Mouse (Mus musculus) adrenal gland, adult 18-20 months (tissue): ENCODE measurements around the gene Rps11. TPM values are rescaled to one million over a fixed set of nuclear protein-coding genes. Genes with fewer than 3 reads are reported as not detected.
"Not testable (repeated sequence)": the region's sequence is repeated elsewhere in the genome, so short reads cannot be mapped to it uniquely, and the experiment has no call there.

Experiments
- DNase-seq, 2 experiments: peaks; one replicate each; pipeline ENCODE4 v3.0.0; 2021 to 2022; ENCODE audit warnings: low spot score in 2 of 2
- total RNA-seq, 2 experiments: library from RNA; stranded (reverse); gene quantifications; 1 replicate in 1 of 2; 2 replicates in 1 of 2; pipeline ENCODE4 v1.2.3; 2021

Gene Rps11
- total RNA-seq, 2 experiments from 2014 or later = 1,173 to 1,310 TPM

DNA sequence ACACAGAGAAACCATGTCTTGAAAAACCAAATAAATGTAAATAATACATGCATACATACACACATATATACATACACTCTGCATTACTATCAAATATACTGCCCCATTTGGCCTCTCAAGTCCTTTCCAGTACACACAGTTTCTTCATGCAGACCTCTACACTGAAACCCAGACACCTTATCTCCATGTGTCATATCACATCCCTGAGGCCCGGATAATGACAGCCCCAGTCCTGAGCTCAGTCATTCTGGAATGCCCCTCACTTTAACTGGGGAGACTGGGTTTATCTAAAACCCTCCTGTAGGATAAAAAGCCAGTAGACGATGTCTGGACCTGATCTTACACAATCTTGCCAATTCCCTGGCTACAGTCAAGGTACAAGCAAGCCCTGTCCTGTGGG lies 10.8 kb downstream of the Rps11 start:
- DNase-seq = no peak

DNA sequence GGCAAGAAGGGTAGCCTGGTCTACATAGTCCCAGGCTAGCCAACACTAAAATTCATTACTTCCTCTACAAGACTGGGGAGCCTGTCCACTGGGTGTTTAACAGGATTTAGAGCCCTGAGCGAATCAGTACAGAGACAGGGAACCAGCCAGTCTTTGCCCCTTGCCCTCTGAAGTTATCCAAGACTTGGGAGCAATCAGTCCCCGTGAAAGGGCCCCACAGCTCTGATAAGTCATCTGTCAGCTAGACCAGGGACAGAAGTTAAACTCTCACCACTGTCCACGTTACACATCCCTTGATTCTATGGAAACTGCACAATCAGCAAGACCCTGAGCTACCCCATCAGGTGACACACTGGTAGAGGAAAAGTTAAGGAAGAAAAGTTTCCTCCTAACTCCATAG lies 11.7 kb downstream of the Rps11 start:
- no peak for DNase-seq

DNA sequence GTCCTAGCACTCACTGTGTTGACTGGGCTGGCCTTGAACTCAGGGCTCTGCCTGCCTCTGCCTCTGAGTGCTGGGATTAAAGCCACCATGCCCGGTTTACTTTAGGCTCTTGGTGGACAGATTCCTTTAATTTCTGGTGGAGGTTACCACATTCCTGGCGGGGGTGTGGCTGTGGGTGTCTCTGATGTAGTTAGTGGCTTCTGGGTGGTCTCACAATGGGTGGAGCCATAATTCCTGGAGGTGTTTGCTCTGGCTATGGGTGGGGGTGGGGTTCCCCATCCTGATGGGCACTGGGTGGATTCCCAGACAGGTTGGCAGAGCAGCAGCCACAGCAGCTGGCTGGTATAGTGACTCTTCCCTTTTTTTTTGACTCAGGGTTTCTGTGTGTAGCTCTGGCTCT lies 12.3 kb downstream of the Rps11 start:
- DNase-seq = no peak

DNA sequence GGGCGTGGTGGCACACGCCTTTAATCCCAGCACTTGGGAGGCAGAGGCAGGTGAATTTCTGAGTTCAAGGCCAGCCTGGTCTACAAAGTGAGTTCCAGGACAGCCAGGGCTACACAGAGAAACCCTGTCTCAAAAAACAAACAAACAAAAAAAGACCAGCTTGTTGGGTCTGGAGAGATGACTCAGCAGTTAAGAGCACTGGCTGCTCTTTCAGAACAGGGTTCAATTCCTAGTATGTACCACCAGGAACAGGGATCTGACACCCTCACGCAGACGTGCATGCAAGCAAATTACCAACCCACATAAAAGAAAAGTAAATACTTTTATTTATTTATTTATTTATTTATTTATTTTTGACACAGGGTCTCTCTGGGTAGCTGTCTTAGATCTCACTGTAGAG lies 14.2 kb downstream of the Rps11 start:
- DNase-seq = not testable (repeated sequence)

DNA sequence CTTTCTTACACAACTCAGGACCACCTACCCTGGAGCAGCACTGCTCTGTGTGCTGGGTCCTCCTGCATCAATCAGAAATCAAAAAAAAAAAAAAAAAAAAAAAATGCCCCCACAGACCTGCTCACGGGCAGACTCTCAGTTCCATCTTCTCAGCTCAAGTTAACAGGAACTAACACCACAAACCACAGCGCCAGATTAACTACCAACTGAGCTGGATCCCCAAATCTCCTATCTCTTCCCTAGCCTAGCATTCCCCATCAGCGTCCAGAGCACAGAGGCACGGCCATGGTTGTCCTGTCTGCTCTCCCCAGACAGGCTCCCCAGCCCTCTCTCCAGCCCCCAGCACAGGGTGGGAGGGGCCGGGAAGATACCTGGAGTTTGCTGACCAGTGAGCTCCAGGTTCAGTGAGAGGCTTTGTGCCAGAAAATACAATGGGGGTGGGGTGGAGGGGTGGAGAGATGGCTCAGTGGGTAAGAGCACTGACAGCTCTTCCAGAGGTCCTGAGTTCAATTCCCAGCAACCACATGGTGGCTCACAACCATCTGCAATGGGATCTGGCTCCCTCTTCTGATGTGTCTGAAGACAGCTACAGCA lies 17.1 kb downstream of the Rps11 start:
- no peak for DNase-seq

DNA sequence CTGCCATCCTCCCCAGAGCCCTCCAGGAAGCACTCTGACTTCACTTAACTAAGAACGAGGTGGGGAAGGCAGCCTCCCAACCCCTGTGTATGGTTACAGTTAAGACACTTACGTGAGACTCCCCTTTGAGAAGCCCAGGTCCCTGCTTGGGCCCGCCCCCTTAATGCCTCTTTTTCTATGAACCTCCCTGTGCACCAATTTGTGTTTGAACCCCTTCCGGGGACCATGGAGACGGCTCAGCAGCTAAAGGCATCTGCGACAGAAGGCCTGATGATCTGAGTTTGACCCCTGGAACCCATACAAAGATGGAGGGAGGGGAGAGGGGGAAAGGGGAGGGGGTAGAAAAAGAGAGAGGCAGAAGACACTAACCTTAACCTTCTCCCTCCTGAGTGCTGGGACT lies 17.8 kb downstream of the Rps11 start:
- no peak for DNase-seq

DNA sequence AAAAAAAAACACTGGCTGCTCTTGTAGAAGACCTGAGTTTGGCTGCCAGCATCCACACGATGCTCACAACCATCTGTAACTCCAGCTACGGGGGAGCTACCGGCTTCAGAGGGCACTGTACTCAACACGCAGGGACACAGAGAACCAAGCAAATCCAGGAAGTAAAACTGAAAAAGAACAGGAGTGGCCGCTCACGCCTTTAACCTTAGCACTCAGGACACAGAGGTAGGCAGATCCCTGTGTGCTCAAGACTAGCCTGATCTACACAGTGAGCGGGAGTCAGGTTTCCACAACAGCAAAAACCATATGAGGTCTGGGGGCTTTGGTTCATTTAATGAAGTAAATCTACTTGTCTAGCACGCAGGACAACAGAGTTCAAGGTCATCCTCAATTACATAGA lies 18.7 kb downstream of the Rps11 start:
- DNase-seq = no peak

DNA sequence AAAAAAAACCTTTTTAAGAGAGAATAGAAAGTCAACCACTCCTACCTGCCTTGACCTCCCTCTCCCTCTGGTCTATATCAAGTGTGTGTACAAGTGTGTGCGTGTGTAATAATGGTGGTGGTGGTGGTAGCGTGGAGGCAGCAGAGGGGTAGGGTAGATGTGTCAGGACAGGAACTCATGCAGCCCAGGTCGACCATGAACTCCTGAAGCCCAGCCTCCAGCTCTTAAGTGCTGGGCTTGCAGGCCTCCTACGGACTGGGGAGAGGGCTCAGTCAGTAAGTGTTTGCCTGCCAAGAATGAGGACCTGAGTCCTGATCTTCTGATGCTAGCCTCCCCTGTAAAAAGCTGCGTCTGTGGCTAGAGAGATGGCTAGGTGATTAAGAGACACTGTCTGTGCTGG lies 19.3 kb downstream of the Rps11 start:
- no peak for DNase-seq

DNA sequence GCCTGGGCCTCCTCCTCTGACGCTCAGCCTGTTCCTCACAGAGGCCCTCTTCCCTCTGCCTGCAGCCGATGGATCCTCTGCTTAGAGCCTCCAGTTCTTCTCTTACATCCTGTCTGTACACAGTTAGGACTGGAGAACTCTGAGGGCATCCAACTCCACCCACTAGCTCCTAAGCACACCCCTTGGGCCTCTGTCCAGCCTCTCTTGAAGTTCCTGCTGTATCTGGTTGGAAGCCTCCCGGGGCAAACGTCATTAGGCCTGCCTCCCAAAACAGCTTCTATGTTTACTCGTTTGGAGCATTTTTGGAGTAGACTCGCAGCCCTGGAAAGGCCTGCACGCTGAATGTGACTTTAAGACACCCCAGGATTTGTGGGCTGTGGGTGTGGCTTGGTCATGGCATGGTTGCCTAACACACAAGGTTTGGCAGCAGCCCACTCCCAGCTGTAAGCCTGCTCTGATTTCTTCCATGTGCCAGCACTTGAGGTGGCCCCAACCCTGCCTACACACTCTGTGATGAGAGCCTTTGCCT lies 20.5 kb downstream of the Rps11 start, which contains the start of gene Fcgrt:
TSS of gene Fcgrt (minus strand) at position 200 of the 529 bp plus-strand sequence.
- peak; percentile 66 to 72 for DNase-seq

DNA sequence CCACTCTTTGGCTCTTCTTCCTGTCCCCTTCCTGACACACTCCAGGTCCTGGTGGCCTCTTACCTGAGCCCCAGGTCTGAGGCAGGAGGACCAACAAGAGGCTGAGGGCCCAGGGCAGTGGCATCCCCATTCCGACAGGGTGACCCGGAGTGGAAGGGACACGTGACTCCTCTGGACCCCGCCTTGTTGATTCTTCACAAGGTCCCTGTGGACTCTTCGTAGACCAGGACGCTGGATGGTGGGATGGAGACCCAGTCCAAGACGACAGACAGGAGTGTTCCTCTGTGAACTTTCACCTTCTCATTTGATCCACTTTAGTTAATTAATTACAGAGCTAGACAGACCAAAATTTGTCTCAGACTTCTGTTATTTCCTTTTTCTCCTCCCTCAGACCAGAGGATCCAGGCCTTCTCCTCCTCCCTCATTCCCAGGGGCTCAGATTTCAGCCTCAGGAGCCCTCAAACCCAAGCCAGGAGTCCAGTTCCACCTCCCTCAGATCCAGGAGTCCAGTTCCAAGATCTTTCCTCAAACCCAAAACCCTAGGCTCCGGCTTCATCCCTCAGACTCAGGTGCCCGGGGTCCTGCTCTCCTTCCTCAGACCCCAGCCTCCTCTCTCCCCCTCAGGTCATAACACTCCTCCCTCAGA lies 21.2 kb downstream of the Rps11 start:
- DNase-seq = no peak

DNA sequence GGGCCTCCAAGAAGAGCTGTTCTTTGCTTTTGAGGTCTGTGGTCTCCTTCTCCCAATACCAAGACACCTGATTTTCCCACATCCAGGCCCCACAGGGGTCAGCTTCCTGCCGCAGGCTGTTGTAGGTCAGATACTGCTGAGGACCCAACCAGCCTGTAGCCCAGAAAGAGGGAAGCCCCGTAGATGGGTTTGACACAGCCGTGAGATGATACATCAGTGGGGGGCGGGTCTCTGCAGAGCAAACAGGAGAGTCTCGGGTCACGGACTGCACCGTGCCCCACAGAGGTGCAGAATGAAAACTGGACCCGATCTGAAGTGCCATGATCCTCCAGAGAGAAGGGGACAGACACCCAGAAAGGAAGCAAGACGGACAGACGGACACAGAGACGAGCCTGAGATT lies 21.8 kb downstream of the Rps11 start:
- no peak for DNase-seq

DNA sequence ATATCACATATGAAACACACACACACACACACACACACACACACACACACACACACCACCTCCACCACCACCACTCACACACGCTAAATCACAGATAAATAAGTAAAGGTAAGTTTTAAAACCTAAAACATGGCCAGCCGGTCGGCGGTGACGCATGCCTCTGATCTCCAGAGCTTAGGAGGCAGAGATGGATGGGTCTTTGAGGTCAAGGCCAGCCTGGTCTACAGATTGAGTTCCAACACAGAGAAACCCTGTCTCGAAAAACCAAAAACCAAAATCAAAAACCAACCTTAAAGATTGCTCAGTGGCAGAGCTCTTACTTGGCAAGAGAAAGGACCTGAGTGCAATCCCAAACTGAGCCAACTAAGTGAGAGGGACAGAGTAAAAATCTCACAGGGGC lies 24.2 kb downstream of the Rps11 start:
- no peak for DNase-seq

DNA sequence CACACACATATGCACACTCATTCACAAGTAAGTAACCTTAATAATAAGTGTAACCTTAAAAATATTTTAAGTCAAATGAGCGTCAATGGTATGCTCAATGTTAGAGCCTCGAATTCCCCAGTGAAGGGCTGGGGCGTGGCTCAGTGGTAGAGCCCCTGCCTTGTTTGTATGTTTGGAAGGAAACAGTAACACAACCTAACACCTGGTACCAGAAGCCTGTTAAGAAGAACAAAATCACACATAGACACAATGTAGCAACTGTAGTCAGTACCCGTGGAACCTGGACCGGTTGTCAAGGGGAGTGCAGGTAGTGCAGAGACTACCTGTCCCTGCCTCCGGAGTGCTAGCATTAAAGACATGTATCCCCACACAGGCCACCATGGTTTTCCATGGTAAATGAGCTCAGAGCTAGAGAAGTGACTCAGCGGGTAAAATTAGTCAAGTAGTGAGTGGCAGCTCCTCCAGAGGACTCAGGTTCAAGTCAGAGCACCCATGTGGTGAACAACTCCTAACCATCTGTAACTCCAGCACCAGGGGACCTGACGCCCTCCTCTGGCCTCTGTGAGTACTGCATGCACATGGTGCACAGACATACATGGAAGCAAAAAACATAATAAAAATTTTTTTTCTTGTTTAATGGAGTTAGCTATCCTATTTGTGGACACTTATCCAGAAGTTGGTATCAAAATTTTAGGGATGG lies 25.5 kb downstream of the Rps11 start:
- DNase-seq = no peak

DNA sequence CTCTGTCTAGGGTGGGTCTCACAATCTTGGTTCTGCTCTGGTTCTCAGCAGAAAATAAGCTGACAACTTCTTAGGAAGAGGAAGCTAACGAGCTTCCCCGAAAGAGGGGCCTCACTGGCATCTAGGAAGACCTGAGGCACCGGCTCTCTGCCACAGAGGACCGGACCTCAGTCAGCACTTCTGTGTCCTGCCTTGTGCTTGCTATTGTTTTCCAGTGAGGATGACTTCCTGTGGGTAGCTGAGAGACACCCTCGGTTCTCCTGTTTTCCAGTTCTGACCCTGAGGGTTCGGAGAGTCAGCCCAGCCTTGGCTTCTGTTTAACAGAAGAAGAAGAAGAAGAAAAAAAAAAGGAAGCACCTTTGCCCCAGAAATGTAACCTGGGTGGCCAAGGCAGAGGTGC lies 26.8 kb downstream of the Rps11 start:
- DNase-seq = no peak

DNA sequence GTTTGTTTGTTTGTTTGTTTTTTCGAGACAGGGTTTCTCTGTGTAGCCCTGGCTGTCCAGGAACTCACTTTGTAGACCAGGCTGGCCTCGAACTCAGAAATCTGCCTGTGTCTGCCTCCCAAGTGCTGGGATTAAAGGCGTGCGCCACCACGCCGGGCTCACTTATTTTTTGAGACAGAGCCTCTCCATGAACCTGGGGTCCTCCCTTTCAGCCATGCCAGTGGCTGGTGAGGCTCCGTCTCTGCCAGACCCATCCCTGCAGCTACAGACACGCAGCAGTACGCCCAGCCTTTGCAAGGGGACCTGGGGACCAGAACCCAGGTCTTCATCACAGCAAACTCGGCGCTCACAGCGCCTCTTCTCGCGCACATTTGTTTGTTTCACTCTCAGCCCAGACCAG lies 28.3 kb downstream of the Rps11 start:
- not testable (repeated sequence) for DNase-seq

DNA sequence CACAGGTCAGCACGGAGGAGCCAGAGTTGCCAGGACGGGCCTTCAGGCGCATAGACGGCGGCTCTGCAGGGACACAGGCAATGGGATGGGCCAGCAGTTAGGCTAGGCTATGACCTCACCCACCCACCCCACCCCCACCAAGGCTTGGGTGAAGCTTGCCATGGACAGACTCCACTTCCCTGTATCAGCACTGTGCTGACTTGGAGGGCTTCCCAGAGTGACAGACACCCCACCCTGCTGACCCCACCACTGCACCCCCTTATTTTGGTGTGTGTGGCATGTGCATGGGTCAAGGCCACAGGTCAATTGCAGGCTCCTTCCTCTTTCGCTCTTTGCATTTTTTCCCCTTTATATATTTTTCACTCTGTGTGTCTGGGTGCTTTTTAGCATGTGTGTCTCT lies 28.9 kb downstream of the Rps11 start:
- no peak for DNase-seq

DNA sequence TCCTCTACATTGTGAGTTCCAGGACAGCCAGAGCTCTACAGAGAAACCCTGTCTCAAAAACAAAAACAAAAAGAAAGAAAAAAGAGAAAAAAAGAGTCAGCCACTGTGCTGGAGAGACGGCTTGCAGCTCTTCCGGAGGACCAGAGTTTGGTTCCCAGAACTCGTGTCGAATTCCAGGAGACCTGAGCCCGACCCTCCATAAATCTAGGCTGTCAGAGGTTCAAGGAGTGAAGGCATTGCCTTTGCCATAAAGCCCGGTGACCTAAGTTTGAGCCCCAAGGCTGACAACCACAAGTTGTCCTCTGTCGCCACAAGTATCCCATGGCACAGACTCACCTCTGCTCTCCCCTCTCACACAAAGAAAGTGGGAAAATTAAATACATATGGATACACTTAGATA lies 30.1 kb downstream of the Rps11 start:
- no peak for DNase-seq

DNA sequence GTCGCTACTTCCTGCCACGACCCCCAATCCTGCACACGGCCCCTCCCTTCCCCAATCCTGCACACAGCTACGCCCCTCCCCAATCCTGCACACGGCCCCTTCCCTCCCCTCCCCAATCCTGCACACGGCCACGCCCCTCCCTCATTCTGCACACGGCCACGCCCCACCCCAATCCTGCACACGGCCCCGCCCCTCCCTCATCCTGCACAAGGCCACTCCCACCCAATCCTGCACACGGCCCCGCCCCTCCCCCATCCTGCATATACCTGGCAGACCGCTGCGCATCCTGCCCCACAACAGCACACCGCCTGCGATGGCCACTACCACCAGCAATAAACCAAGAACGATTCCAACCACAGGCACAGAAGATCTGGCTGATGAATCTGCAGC lies 30.7 kb downstream of the Rps11 start:
- no peak for DNase-seq

DNA sequence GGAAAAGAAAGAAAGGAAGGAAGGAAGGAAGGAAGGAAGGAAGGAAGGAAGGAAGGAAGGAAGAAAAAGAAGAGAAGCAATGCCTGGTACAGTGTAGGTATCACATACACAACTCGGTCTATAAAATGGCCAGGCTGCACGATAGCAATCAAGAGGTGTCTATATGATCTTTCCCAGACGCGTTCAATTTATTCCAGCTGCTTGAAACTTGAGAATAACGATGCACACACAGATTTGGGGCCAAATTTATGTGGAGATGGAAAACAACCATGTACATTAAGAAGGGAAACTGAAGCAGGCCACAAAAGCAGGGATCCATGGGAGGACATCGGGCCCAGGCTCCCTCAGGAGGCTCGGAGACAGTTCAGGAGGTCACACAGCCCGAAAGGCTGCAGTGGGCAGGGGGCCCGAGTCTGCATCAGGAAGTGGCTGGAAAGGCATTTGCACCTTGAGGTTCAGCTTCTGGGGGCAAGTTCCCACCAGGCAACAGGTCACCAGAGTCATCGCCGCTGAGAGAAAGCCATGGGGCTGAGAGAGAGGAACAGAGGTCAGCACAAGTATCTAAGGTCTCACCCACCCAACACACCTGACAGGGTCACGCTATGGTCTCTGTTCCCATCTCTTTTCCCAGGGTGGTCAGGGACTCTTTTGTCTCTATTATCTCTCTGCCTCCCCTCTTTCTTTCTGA lies 31.3 kb downstream of the Rps11 start:
- no peak for DNase-seq

DNA sequence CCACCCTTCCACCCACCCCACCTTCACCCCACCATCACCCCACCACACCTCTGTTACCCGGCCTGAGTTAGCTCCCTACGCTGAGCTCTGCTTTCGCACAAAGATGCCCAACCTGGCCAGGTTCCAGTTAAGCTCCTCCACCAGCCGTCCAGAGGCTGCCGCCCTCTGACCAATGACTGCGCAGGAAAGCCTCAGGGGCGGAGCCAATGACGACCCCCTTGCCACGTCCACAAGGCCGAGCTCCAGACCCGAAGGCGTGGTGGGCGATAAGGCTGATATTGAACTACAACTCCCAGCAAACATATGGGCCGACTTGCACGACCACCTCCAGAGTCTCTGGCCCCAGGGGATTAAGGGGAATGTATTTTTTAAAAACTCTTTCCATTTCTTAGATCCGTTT lies 32.2 kb downstream of the Rps11 start, which contains the start of gene Rcn3:
TSS of gene Rcn3 (minus strand) at position 174 of the 400 bp plus-strand sequence.
- DNase-seq = peak; percentile 56 to 65
